Mouse (Mus musculus): ENCODE data around the gene Ndufb8.

GRCm38 (mm10) chr19:44514521-44515451 lies 40.5 kb downstream of the Ndufb8 start:
- TF ChIP-seq CTCF (IDR thresholded peaks at IDR 0.05; ENCODE audit: borderline replicate concordance, insufficient read depth, low read depth, low read length) (no peak), POLR2A (IDR thresholded peaks at IDR 0.05; ENCODE audit: borderline replicate concordance, insufficient read depth, low read length) (no peak)
